Mouse (Mus musculus) MEL (cell line): Measurements from ENCODE around the gene Amotl1. TPM values are rescaled to one million over a fixed set of nuclear protein-coding genes. Genes with fewer than 3 reads are reported as not detected.
A peak's percentile ranks its signal among the peaks of the same experiment; 100 is the strongest.

ENCODE experiments used
- DNase-seq: peaks from one replicate; pipeline ENCODE4 v3.0.0; 2011; ENCODE audit warnings: low read depth, low spot score
- H3K27ac ChIP-seq: 2 replicates; pipeline ENCODE4 v1.5.1; 2012; ENCODE audit warnings: low read depth, mild to moderate bottlenecking, control low read depth, low read length, moderate library complexity; ENCODE audit not compliant: control insufficient read depth
- H3K27me3 ChIP-seq, 2 experiments: fragments of 150-350 bp in 1 of 2; sonication (generic) in 1 of 2; 2 replicates each; pipeline ENCODE4 v1.6.1; 2012; ENCODE audit warnings: low read length in 2 of 2, mild to moderate bottlenecking in 2 of 2, improper control_type of control experiment in 1 of 2, moderate library complexity in 1 of 2; ENCODE audit not compliant: insufficient read depth in 2 of 2, control insufficient read depth in 1 of 2
- H3K36me3 ChIP-seq, 2 experiments: 2 replicates each; pipeline ENCODE4 v1.6.1; 2012 to 2014; ENCODE audit warnings: low read length in 2 of 2, improper control_type of control experiment in 1 of 2, inconsistent platforms in 1 of 2, mild to moderate bottlenecking in 1 of 2; ENCODE audit not compliant: insufficient read depth in 2 of 2, control insufficient read depth in 1 of 2
- H3K4me1 ChIP-seq, 2 experiments: fragments of 150-350 bp in 1 of 2; sonication (generic) in 1 of 2; 2 replicates each; pipeline ENCODE4 v1.6.1; 2012; ENCODE audit warnings: low read length in 2 of 2, improper control_type of control experiment in 1 of 2, mild to moderate bottlenecking in 1 of 2; ENCODE audit not compliant: insufficient read depth in 2 of 2, control insufficient read depth in 1 of 2
- H3K4me3 ChIP-seq, 2 experiments: fragments of 150-350 bp in 1 of 2; sonication (generic) in 1 of 2; 2 replicates each; pipeline ENCODE4 v1.5.1; 2012; ENCODE audit warnings: low read depth in 2 of 2, low read length in 2 of 2, mild to moderate bottlenecking in 2 of 2, moderate library complexity in 2 of 2, control low read depth in 1 of 2, improper control_type of control experiment in 1 of 2; ENCODE audit not compliant: control insufficient read depth in 1 of 2, insufficient read depth in 1 of 2
- H3K79me2 ChIP-seq: 2 replicates; pipeline ENCODE4 v1.6.1; 2012; ENCODE audit warnings: mild to moderate bottlenecking, low read length, moderate library complexity; ENCODE audit not compliant: control insufficient read depth, poor library complexity, insufficient read depth
- H3K9ac ChIP-seq: 2 replicates; pipeline ENCODE4 v1.6.1; 2012; ENCODE audit warnings: low read depth, mild to moderate bottlenecking, control low read depth, low read length, moderate library complexity; ENCODE audit not compliant: control insufficient read depth, poor library complexity, severe bottlenecking
- H3K9me3 ChIP-seq: fragments of 150-350 bp; sonication (generic); replicated peaks from 2 replicates; pipeline ENCODE4 v1.6.1; 2012; ENCODE audit warnings: mild to moderate bottlenecking, low read length, improper control_type of control experiment, moderate library complexity; ENCODE audit not compliant: insufficient read depth
- CHD1 ChIP-seq: IDR thresholded peaks from 2 replicates; pipeline ENCODE4 v1.6.1; 2012; ENCODE audit warnings: low read depth, mild to moderate bottlenecking, inconsistent platforms, low read length, improper control_type of control experiment
- E2F4 ChIP-seq: IDR thresholded peaks from 2 replicates; pipeline ENCODE4 v1.6.1; 2011; ENCODE audit warnings: low read depth, low read length, improper control_type of control experiment, borderline replicate concordance
- ELF1 ChIP-seq: IDR thresholded peaks from 2 replicates; pipeline ENCODE4 v1.6.1; 2014; ENCODE audit warnings: low read depth, mild to moderate bottlenecking, inconsistent platforms, low read length, improper control_type of control experiment, moderate library complexity
- EP300 ChIP-seq, 2 experiments: IDR thresholded peaks; 2 replicates each; pipeline ENCODE4 v1.6.1; 2011; ENCODE audit warnings: improper control_type of control experiment in 2 of 2, low read length in 2 of 2, low read depth in 1 of 2, mild to moderate bottlenecking in 1 of 2
- GABPA ChIP-seq: IDR thresholded peaks from 2 replicates; pipeline ENCODE4 v1.6.1; 2012; ENCODE audit warnings: low read depth, mild to moderate bottlenecking, inconsistent platforms, low read length, improper control_type of control experiment, moderate library complexity
- HCFC1 ChIP-seq: IDR thresholded peaks from 2 replicates; pipeline ENCODE4 v1.6.1; 2012; ENCODE audit warnings: low read depth, mild to moderate bottlenecking, inconsistent platforms, low read length, improper control_type of control experiment, moderate library complexity
- KAT2A ChIP-seq: conservative IDR thresholded peaks from 2 replicates; pipeline ENCODE4 v1.6.1; 2012; ENCODE audit warnings: low read depth, low read length, improper control_type of control experiment, inconsistent platforms
- MAX ChIP-seq: IDR thresholded peaks from 2 replicates; pipeline ENCODE4 v1.6.1; 2011; ENCODE audit warnings: low read length, improper control_type of control experiment
- MYB ChIP-seq: IDR thresholded peaks from 2 replicates; pipeline ENCODE4 v1.6.1; 2011; ENCODE audit warnings: mild to moderate bottlenecking, low read depth, low read length, improper control_type of control experiment
- MYC ChIP-seq: IDR thresholded peaks from 2 replicates; pipeline ENCODE4 v1.6.1; 2011; ENCODE audit warnings: low read depth, mild to moderate bottlenecking, low read length, improper control_type of control experiment, moderate library complexity
- SMC3 ChIP-seq: IDR thresholded peaks from 2 replicates; pipeline ENCODE4 v1.6.1; 2011; ENCODE audit warnings: low read depth, low read length, improper control_type of control experiment
- TAL1 ChIP-seq: IDR thresholded peaks from 2 replicates; pipeline ENCODE4 v1.6.1; 2012; ENCODE audit warnings: mild to moderate bottlenecking, inconsistent platforms, low read length, moderate library complexity, mixed read lengths
- TBP ChIP-seq: IDR thresholded peaks from 2 replicates; pipeline ENCODE4 v1.8.0; 2011; ENCODE audit warnings: low read depth, low read length, improper control_type of control experiment
- TCF12 ChIP-seq: IDR thresholded peaks from 2 replicates; pipeline ENCODE4 v1.6.1; 2014; ENCODE audit warnings: low read depth, mild to moderate bottlenecking, inconsistent platforms, low read length, improper control_type of control experiment, moderate library complexity
- USF2 ChIP-seq, 2 experiments: IDR thresholded peaks; 2 replicates each; pipeline ENCODE4 v1.6.1; 2011 to 2012; ENCODE audit warnings: improper control_type of control experiment in 2 of 2, low read length in 2 of 2, borderline replicate concordance in 1 of 2, inconsistent platforms in 1 of 2, low read depth in 1 of 2, mild to moderate bottlenecking in 1 of 2; ENCODE audit not compliant: insufficient read depth in 1 of 2
- ZKSCAN1 ChIP-seq: IDR thresholded peaks from 2 replicates; pipeline ENCODE4 v1.6.1; 2012; ENCODE audit warnings: low read depth, mild to moderate bottlenecking, inconsistent platforms, low read length, improper control_type of control experiment, moderate library complexity
- ZNF384 ChIP-seq: IDR thresholded peaks from 2 replicates; pipeline ENCODE4 v1.6.1; 2012; ENCODE audit warnings: low read depth, mild to moderate bottlenecking, inconsistent platforms, low read length, improper control_type of control experiment
- polyA plus RNA-seq, 2 experiments: library from polyadenylated mRNA; stranded (reverse) in 1 of 2; unstranded in 1 of 2; fragments of >175 nt in 1 of 2; fragments of >200 nt in 1 of 2; gene quantifications; 2 replicates each; pipeline versions ENCODE4 v1.2.1 to v1.2.4; 2012; ENCODE audit warnings: low replicate concordance in 2 of 2, low read depth in 1 of 2; ENCODE audit not compliant: insufficient read length in 2 of 2, insufficient read depth in 1 of 2, missing spikeins in 1 of 2
- total RNA-seq: library from RNA; depleted of rRNA; stranded (reverse); fragments of 300-350 nt; gene quantifications from 2 replicates; pipeline ENCODE4 v1.2.3, GENCODE M21; 2012; rRNA removed

Amotl1 gene
- total and polyA plus RNA-seq, 3 experiments: 7.4 to 9.3 TPM; not detected in 1

- TF ChIP-seq USF2 (IDR thresholded peaks at IDR 0.05; ENCODE audit: borderline replicate concordance in 1 of 2, insufficient read depth in 1 of 2, low read depth in 1 of 2, low read length in 2 of 2): no peak
- peak; percentile 30; the same call in 1 of the 2 replicates for TF ChIP-seq SMC3
- TF ChIP-seq MYB: peak; percentile 100
- TF ChIP-seq EP300 (IDR thresholded peaks at IDR 0.05; ENCODE audit: low read depth in 1 of 2, low read length in 2 of 2): peak; percentile 52 to 87; a peak in 3 of 4 replicates
- peak; percentile 98 for TF ChIP-seq TBP
- TF ChIP-seq TCF12: peak; percentile 84
- TF ChIP-seq ZKSCAN1: peak; percentile 93; the same call in 1 of the 2 replicates
- no peak for TF ChIP-seq TAL1
- peak; percentile 87 for TF ChIP-seq MAX
- TF ChIP-seq E2F4: peak; percentile 73; the same call in 1 of the 2 replicates
- TF ChIP-seq CHD1: no peak; the same call in 1 of the 2 replicates
- TF ChIP-seq HCFC1: peak; percentile 99
- peak; percentile 95 for TF ChIP-seq MYC
- TF ChIP-seq KAT2A: peak; percentile 99
- peak; percentile 43; the same call in 1 of the 2 replicates for TF ChIP-seq GABPA
Measured at GRCm38 (mm10) chr9:14500023-14500915, 144.6 kb downstream of the Amotl1 start, which contains the start of the genes Kdm4d and Cwc15 (continued).

- Histone ChIP-seq H3K9ac (peak overlapping the region; percentile 77), H3K36me3 (peaks cover 19 to 20% of the 10 kb centered on the region in 2 experiments)
- DNase-seq: no peak
Measured at GRCm38 (mm10) chr9:14498896-14499705, 145.8 kb downstream of the Amotl1 start.

More at GRCm38 (mm10) chr9:14498896-14499705, 145.8 kb downstream of the Amotl1 start:
- Histone ChIP-seq H3K27me3 (no peaks in the 10 kb centered on the region), H3K4me1 (peaks cover 6 to 16% of the 10 kb centered on the region in 2 experiments), H3K27ac (no peak overlapping the region), H3K79me2 (peaks cover 13% of the 10 kb centered on the region), H3K4me3 (peak overlapping the region; percentile 75 to 78), H3K9me3 (no peaks in the 10 kb centered on the region)
- TF ChIP-seq ELF1 (no peak), ZNF384 (0 out of 2 replicates have a peak, but pooled peaks have one; percentile 5)

Other genes with a start within 250 kb of the Amotl1 start
- gene Kdm4d, start 144.6 kb downstream of the Amotl1 start, total RNA-seq: 0.56 and 0.58 TPM in 2 replicates
- under 1 TPM in 1 of 2 experiments, not detected in 1; 0.40 TPM for gene Kdm4d, start 144.6 kb downstream of the Amotl1 start, polyA plus RNA-seq
- gene Cwc15, start 144.4 kb downstream of the Amotl1 start, total RNA-seq: 326 and 331 TPM in 2 replicates
- 100 to 1,000 TPM; 196 to 562 TPM for gene Cwc15, start 144.4 kb downstream of the Amotl1 start, polyA plus RNA-seq
- 30.8 and 31.7 TPM in 2 replicates for gene Piwil4, start 95.7 kb upstream of the Amotl1 start, total RNA-seq
- 10 to 100 TPM in 1 of 2 experiments, not detected in 1; 24.8 TPM for gene Piwil4, start 95.7 kb upstream of the Amotl1 start, polyA plus RNA-seq
- 7.2 and 8.7 TPM in 2 replicates for gene Fut4, start 107.3 kb upstream of the Amotl1 start, total RNA-seq
- 10 to 100 TPM in 1 of 2 experiments, not detected in 1; 11.2 TPM for gene Fut4, start 107.3 kb upstream of the Amotl1 start, polyA plus RNA-seq
- gene 1700012B09Rik, start 126.0 kb upstream of the Amotl1 start, total RNA-seq: not detected in 2 replicates
- not detected for gene 1700012B09Rik, start 126.0 kb upstream of the Amotl1 start, polyA plus RNA-seq
- 113 and 123 TPM in 2 replicates for gene Mre11a, start 139.6 kb upstream of the Amotl1 start, total RNA-seq
- gene Mre11a, start 139.6 kb upstream of the Amotl1 start, polyA plus RNA-seq: 100 to 1,000 TPM in 1 of 2 experiments, 10 to 100 TPM in 1; 88.1 to 288 TPM
- gene Ankrd49, start 139.8 kb upstream of the Amotl1 start, total RNA-seq: 96.4 and 108 TPM in 2 replicates
- gene Ankrd49, start 139.8 kb upstream of the Amotl1 start, polyA plus RNA-seq: 100 to 1,000 TPM; 108 to 139 TPM
- gene Gpr83, start 215.2 kb upstream of the Amotl1 start, total RNA-seq: 0.04 TPM in 1 of 2 replicates, not detected in the other
- gene Gpr83, start 215.2 kb upstream of the Amotl1 start, polyA plus RNA-seq: not detected